Mouse (Mus musculus): ENCODE measurements at regions not wholly inside any gene's neighbourhood (a gene's known extent, or its start where the extent isn't known, plus 50 kb on each side); places are given as distances from the start of the nearest gene placed in this dataset.

DNA sequence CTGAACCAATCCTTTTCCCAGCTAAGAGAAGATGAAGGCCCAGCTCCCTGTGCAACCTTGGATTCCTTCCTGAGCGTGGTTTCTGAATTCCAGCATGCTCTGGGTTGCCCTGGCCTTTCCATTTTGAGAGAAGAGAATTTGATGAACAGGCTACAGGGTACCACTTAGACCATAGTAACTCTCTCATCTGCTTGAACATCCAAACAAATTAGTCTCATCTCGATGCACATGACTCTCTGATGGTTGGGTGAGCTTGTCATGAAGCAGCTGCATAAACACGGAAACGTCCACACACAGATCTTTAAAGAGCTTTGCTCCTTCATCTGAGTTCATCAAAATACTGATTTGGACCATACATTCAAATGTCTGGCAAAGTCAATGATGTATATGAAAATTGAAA lies 414.0 kb upstream of the Rgma start:
- no peak for TF ChIP-seq CTCF (IDR thresholded peaks at IDR 0.05; ENCODE audit: low read depth)
- TF ChIP-seq EP300 (optimal IDR thresholded peaks at IDR 0.05), result no peak
